Mouse (Mus musculus): ENCODE measurements at regions not wholly inside any gene's neighbourhood (a gene's known extent, or its start where the extent isn't known, plus 50 kb on each side); places are given as distances from the start of the nearest gene placed in this dataset.

- TF ChIP-seq POLR2A (IDR thresholded peaks at IDR 0.05; ENCODE audit: extremely low read depth, insufficient read depth, low read length), result no peak
- no peak for TF ChIP-seq CTCF (IDR thresholded peaks at IDR 0.05; ENCODE audit: low read depth, low read length)
Observed at GRCm38 (mm10) chr15:31805522-31805921, 203.9 kb downstream of the Fam173b start.

Data from liver, adult 2 months (tissue).